Mouse (Mus musculus): ENCODE results near the gene Heg1.
A peak's percentile ranks its signal among the peaks of the same experiment; 100 is the strongest.

GRCm38 (mm10) chr16:33797860-33798259 is 113.7 kb downstream of the Heg1 start:
- TF ChIP-seq CTCF (conservative IDR thresholded peaks at IDR 0.05; ENCODE audit: low read length) (peak; percentile 89), POU5F1 (IDR thresholded peaks at IDR 0.05; ENCODE audit: borderline replicate concordance, low read length) (no peak), NANOG (IDR thresholded peaks at IDR 0.05; ENCODE audit: borderline replicate concordance, low read length) (no peak)

Data from E14TG2a.4 (cell line).